Mouse (Mus musculus) small intestine, adult 2 months (tissue): ENCODE results near the gene Terb1.

Experiments used
- CTCF ChIP-seq: fragments of 200-500 bp; IDR thresholded peaks from 2 replicates; pipeline ENCODE4 v1.5.1; 2012; ENCODE audit warnings: low read depth, mild to moderate bottlenecking, control low read depth, inconsistent platforms, low read length, moderate library complexity, mixed read lengths; ENCODE audit not compliant: insufficient replicate concordance, insufficient read length; ENCODE audit errors: extremely low read depth
- POLR2A ChIP-seq: fragments of 200-500 bp; IDR thresholded peaks from 2 replicates; pipeline ENCODE4 v1.6.1; 2012; ENCODE audit warnings: low read depth, mild to moderate bottlenecking, control low read depth, inconsistent platforms, low read length, moderate library complexity

GRCm38 (mm10) chr8:104540710-104541514 lies 31.2 kb upstream of the Terb1 start:
- no peak for TF ChIP-seq POLR2A
- no peak for TF ChIP-seq CTCF
